11 mouse cellular contexts compared by ENCODE assay signal in genomic region chr4:121196205-121196604, GRCm38 (mm10). TPM values are rescaled to one million over a fixed set of nuclear protein-coding genes. Genes with fewer than 3 reads are reported as not detected.
DNase-seq lines count a peak whose midpoint lies in the region; ATAC-seq lines count a peak whose summit lies in the region.
"Had no signal": no experiment of that assay in that cellular context is flagged by ENCODE, and none has a peak within 500 bp of the region (broad histone marks: within the 10 kb centered on the region; RNA-seq: fewer than 3 reads in every experiment).

No protein-coding gene starts in this region.

- DNase-seq in lung, postnatal 25 days (ENCODE audit: low spot score): peak; percentile 54
- no peak for DNase-seq in lung, postnatal 4 days
- peak; percentile 66 to 69 for DNase-seq in natural killer cell, adult 2 months (ENCODE audit: low spot score in 2 of 2)
- DNase-seq in thymus, postnatal 25 days: peak; percentile 62
- no peak for DNase-seq in right cerebral cortex, postnatal 36 days (ENCODE audit: low spot score in 2 of 2)
- no peak for DNase-seq in gastrocnemius, postnatal 36 days
- DNase-seq in frontal cortex, postnatal 25 days (ENCODE audit: low spot score in 2 of 2): no peak
- DNase-seq: kidney, adult 9 months; left cerebral cortex, postnatal 4 days had no signal

- intact Hi-C loops in gastrocnemius, postnatal 36 days (cut with DNase I): no loop called here

- ATAC-seq in activated CD4-positive, CD25-positive, alpha-beta regulatory T cell, adult 4 months: peak; percentile 96
- ATAC-seq: midbrain, embryonic 16.5 days had no signal

RNA-seq across cellular contexts. Expression of gene Rlf, which starts 18.7 kb away (rescaled TPM):
- 10 to 100 TPM; 13.3 to 17.6 TPM for polyA plus RNA-seq in activated CD4-positive, CD25-positive, alpha-beta regulatory T cell, adult 4 months (2017; shearing (Covaris generic))
- total RNA-seq in gastrocnemius, postnatal 36 days (2021): 1 to 10 TPM; 6.8 to 7.6 TPM

Comparison
In these comparisons a context has a peak if more than half of its experiments do, and no peak if none do; other contexts are left out.
1. DNase-seq: peak in lung, postnatal 25 days (single experiment), natural killer cell, adult 2 months (2 of 2) and thymus, postnatal 25 days (single experiment); none in lung, postnatal 4 days (0 of 2), right cerebral cortex, postnatal 36 days (0 of 2), gastrocnemius, postnatal 36 days (0 of 2) and frontal cortex, postnatal 25 days (0 of 2).